Mouse (Mus musculus) urinary bladder, postnatal 4 days (tissue): ENCODE results near the gene Styxl1.

Experiments used
- DNase-seq, 2 experiments: peaks; one replicate each; pipeline ENCODE4 v3.0.0; 2021 to 2022; ENCODE audit warnings: low spot score in 2 of 2

Gene Styxl1

GRCm38 (mm10) chr5:135697711-135698111, 80.5 kb downstream of the Styxl1 start:
- no peak for DNase-seq
